Mouse (Mus musculus): Measurements from ENCODE around the gene Lpp.

- TF ChIP-seq GATA1 (IDR thresholded peaks at IDR 0.05; ENCODE audit: borderline replicate concordance, low read length) (no peak), FLI1 (IDR thresholded peaks at IDR 0.05; ENCODE audit: low read length) (no peak)
These were observed 107.9 kb downstream of the Lpp start for GRCm38 (mm10) chr16:24501197-24501596.

Data from megakaryocyte, embryonic 14.5 days (primary cell).